Mouse (Mus musculus) megakaryocyte, embryonic 14.5 days (primary cell): Measurements from ENCODE around the gene Med16.

Experiments used
- FLI1 ChIP-seq: IDR thresholded peaks from 2 replicates; pipeline ENCODE4 v1.6.1; 2012; ENCODE audit warnings: low read length, inconsistent platforms, mixed read lengths
- GATA1 ChIP-seq: IDR thresholded peaks from 3 replicates; pipeline ENCODE4 v1.6.1; 2012; ENCODE audit warnings: mixed read lengths, low read length, inconsistent platforms, borderline replicate concordance

DNA sequence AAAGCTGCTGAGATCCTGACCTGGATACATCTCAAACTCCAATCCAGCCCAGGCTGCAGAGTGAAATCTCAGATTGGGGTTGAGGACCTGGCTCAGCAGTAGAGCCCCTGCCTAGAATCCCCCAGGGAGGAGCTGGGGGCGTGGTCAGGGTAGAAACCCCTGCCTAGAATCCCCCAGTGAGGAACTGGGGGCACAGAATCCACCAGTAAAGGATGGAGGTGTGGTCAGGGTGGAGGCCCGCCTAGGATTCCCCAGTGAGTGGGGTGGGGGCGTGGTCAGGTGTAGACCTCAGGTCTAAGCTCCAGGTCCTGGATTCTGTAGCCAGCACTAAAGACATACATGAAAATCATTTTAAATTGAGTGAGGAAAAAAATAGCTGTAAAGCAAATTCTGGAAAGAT is 35.9 kb downstream of the Med16 start:
- TF ChIP-seq GATA1 (no peak), FLI1 (no peak)
